Mouse (Mus musculus) MEL (cell line): ENCODE results near the gene Dcbld1. TPM values are rescaled to one million over a fixed set of nuclear protein-coding genes. Genes with fewer than 3 reads are reported as not detected.

Experiments
- DNase-seq: peaks from one replicate; pipeline ENCODE4 v3.0.0; 2011; ENCODE audit warnings: low read depth, low spot score
- H3K27ac ChIP-seq: 2 replicates; pipeline ENCODE4 v1.5.1; 2012; ENCODE audit warnings: low read depth, mild to moderate bottlenecking, control low read depth, low read length, moderate library complexity; ENCODE audit not compliant: control insufficient read depth
- H3K27me3 ChIP-seq, 2 experiments: fragments of 150-350 bp in 1 of 2; sonication (generic) in 1 of 2; 2 replicates each; pipeline ENCODE4 v1.6.1; 2012; ENCODE audit warnings: low read length in 2 of 2, mild to moderate bottlenecking in 2 of 2, improper control_type of control experiment in 1 of 2, moderate library complexity in 1 of 2; ENCODE audit not compliant: insufficient read depth in 2 of 2, control insufficient read depth in 1 of 2
- H3K36me3 ChIP-seq, 2 experiments: 2 replicates each; pipeline ENCODE4 v1.6.1; 2012 to 2014; ENCODE audit warnings: low read length in 2 of 2, improper control_type of control experiment in 1 of 2, inconsistent platforms in 1 of 2, mild to moderate bottlenecking in 1 of 2; ENCODE audit not compliant: insufficient read depth in 2 of 2, control insufficient read depth in 1 of 2
- H3K4me1 ChIP-seq, 2 experiments: fragments of 150-350 bp in 1 of 2; sonication (generic) in 1 of 2; 2 replicates each; pipeline ENCODE4 v1.6.1; 2012; ENCODE audit warnings: low read length in 2 of 2, improper control_type of control experiment in 1 of 2, mild to moderate bottlenecking in 1 of 2; ENCODE audit not compliant: insufficient read depth in 2 of 2, control insufficient read depth in 1 of 2
- H3K4me3 ChIP-seq, 2 experiments: fragments of 150-350 bp in 1 of 2; sonication (generic) in 1 of 2; 2 replicates each; pipeline ENCODE4 v1.5.1; 2012; ENCODE audit warnings: low read depth in 2 of 2, low read length in 2 of 2, mild to moderate bottlenecking in 2 of 2, moderate library complexity in 2 of 2, control low read depth in 1 of 2, improper control_type of control experiment in 1 of 2; ENCODE audit not compliant: control insufficient read depth in 1 of 2, insufficient read depth in 1 of 2
- H3K79me2 ChIP-seq: 2 replicates; pipeline ENCODE4 v1.6.1; 2012; ENCODE audit warnings: mild to moderate bottlenecking, low read length, moderate library complexity; ENCODE audit not compliant: control insufficient read depth, poor library complexity, insufficient read depth
- H3K9ac ChIP-seq: 2 replicates; pipeline ENCODE4 v1.6.1; 2012; ENCODE audit warnings: low read depth, mild to moderate bottlenecking, control low read depth, low read length, moderate library complexity; ENCODE audit not compliant: control insufficient read depth, poor library complexity, severe bottlenecking
- H3K9me3 ChIP-seq: fragments of 150-350 bp; sonication (generic); replicated peaks from 2 replicates; pipeline ENCODE4 v1.6.1; 2012; ENCODE audit warnings: mild to moderate bottlenecking, low read length, improper control_type of control experiment, moderate library complexity; ENCODE audit not compliant: insufficient read depth
- BHLHE40 ChIP-seq: IDR thresholded peaks from 2 replicates; pipeline ENCODE4 v1.6.1; 2012; ENCODE audit warnings: low read depth, mild to moderate bottlenecking, inconsistent platforms, low read length, improper control_type of control experiment, borderline replicate concordance
- CHD2 ChIP-seq: IDR thresholded peaks from 2 replicates; pipeline ENCODE4 v1.6.1; 2011; ENCODE audit warnings: low read length, improper control_type of control experiment
- CTCF ChIP-seq, 3 experiments: IDR thresholded peaks in 2 of 3; conservative IDR thresholded peaks in 1 of 3; 2 replicates each; pipeline ENCODE4 v1.5.1; 2011 to 2012; ENCODE audit warnings: low read length in 3 of 3, low read depth in 2 of 3, mild to moderate bottlenecking in 2 of 3, improper control_type of control experiment in 1 of 3, inconsistent platforms in 1 of 3, mixed read lengths in 1 of 3, moderate library complexity in 1 of 3; ENCODE audit not compliant: control insufficient read depth in 1 of 3, insufficient read depth in 1 of 3, poor library complexity in 1 of 3, severe bottlenecking in 1 of 3
- ELF1 ChIP-seq: IDR thresholded peaks from 2 replicates; pipeline ENCODE4 v1.6.1; 2014; ENCODE audit warnings: low read depth, mild to moderate bottlenecking, inconsistent platforms, low read length, improper control_type of control experiment, moderate library complexity
- EP300 ChIP-seq, 2 experiments: IDR thresholded peaks; 2 replicates each; pipeline ENCODE4 v1.6.1; 2011; ENCODE audit warnings: improper control_type of control experiment in 2 of 2, low read length in 2 of 2, low read depth in 1 of 2, mild to moderate bottlenecking in 1 of 2
- ETS1 ChIP-seq: IDR thresholded peaks from 2 replicates; pipeline ENCODE4 v1.6.1; 2012; ENCODE audit warnings: low read depth, mild to moderate bottlenecking, inconsistent platforms, low read length, improper control_type of control experiment, moderate library complexity
- GABPA ChIP-seq: IDR thresholded peaks from 2 replicates; pipeline ENCODE4 v1.6.1; 2012; ENCODE audit warnings: low read depth, mild to moderate bottlenecking, inconsistent platforms, low read length, improper control_type of control experiment, moderate library complexity
- GATA1 ChIP-seq: IDR thresholded peaks from 2 replicates; pipeline ENCODE4 v1.6.1; 2011; ENCODE audit warnings: low read depth, low read length, improper control_type of control experiment
- KAT2A ChIP-seq: conservative IDR thresholded peaks from 2 replicates; pipeline ENCODE4 v1.6.1; 2012; ENCODE audit warnings: low read depth, low read length, improper control_type of control experiment, inconsistent platforms
- MAX ChIP-seq: IDR thresholded peaks from 2 replicates; pipeline ENCODE4 v1.6.1; 2011; ENCODE audit warnings: low read length, improper control_type of control experiment
- MAZ ChIP-seq: IDR thresholded peaks from 2 replicates; pipeline ENCODE4 v1.6.1; 2012; ENCODE audit warnings: low read depth, mild to moderate bottlenecking, inconsistent platforms, low read length, improper control_type of control experiment
- MEF2A ChIP-seq: IDR thresholded peaks from 2 replicates; pipeline ENCODE4 v1.6.1; 2014; ENCODE audit warnings: low read depth, mild to moderate bottlenecking, inconsistent platforms, low read length, improper control_type of control experiment; ENCODE audit not compliant: poor library complexity, insufficient replicate concordance, severe bottlenecking; ENCODE audit errors: extremely low read depth
- MXI1 ChIP-seq: IDR thresholded peaks from 2 replicates; pipeline ENCODE4 v1.6.1; 2011; ENCODE audit warnings: mild to moderate bottlenecking, low read depth, low read length, improper control_type of control experiment
- MYC ChIP-seq: IDR thresholded peaks from 2 replicates; pipeline ENCODE4 v1.6.1; 2011; ENCODE audit warnings: low read depth, mild to moderate bottlenecking, low read length, improper control_type of control experiment, moderate library complexity
- NELFE ChIP-seq: IDR thresholded peaks from 2 replicates; pipeline ENCODE4 v1.6.1; 2011; ENCODE audit warnings: low read depth, low read length, improper control_type of control experiment
- NRF1 ChIP-seq: IDR thresholded peaks from 2 replicates; pipeline ENCODE4 v1.6.1; 2014; ENCODE audit warnings: low read depth, mild to moderate bottlenecking, inconsistent platforms, low read length, improper control_type of control experiment, moderate library complexity; ENCODE audit not compliant: poor library complexity, insufficient read depth, severe bottlenecking
- POLR2AphosphoS5 ChIP-seq: IDR thresholded peaks from 2 replicates; pipeline ENCODE4 v1.6.1; 2012; ENCODE audit warnings: low read depth, borderline replicate concordance, mild to moderate bottlenecking, inconsistent platforms, low read length, moderate library complexity, mixed read lengths
- RAD21 ChIP-seq: IDR thresholded peaks from 2 replicates; pipeline ENCODE4 v1.6.1; 2011; ENCODE audit warnings: mild to moderate bottlenecking, low read depth, low read length, improper control_type of control experiment
- RCOR1 ChIP-seq: IDR thresholded peaks from 2 replicates; pipeline ENCODE4 v1.6.1; 2012; ENCODE audit warnings: low read depth, mild to moderate bottlenecking, inconsistent platforms, low read length, improper control_type of control experiment
- SMC3 ChIP-seq: IDR thresholded peaks from 2 replicates; pipeline ENCODE4 v1.6.1; 2011; ENCODE audit warnings: low read depth, low read length, improper control_type of control experiment
- UBTF ChIP-seq: IDR thresholded peaks from 2 replicates; pipeline ENCODE4 v1.6.1; 2012; ENCODE audit warnings: low read depth, mild to moderate bottlenecking, inconsistent platforms, low read length, improper control_type of control experiment, moderate library complexity, borderline replicate concordance; ENCODE audit not compliant: insufficient read depth
- USF2 ChIP-seq, 2 experiments: IDR thresholded peaks; 2 replicates each; pipeline ENCODE4 v1.6.1; 2011 to 2012; ENCODE audit warnings: improper control_type of control experiment in 2 of 2, low read length in 2 of 2, borderline replicate concordance in 1 of 2, inconsistent platforms in 1 of 2, low read depth in 1 of 2, mild to moderate bottlenecking in 1 of 2; ENCODE audit not compliant: insufficient read depth in 1 of 2
- ZC3H11A ChIP-seq: IDR thresholded peaks from 2 replicates; pipeline ENCODE4 v1.6.1; 2012; ENCODE audit warnings: low read depth, mild to moderate bottlenecking, inconsistent platforms, low read length, improper control_type of control experiment
- ZNF384 ChIP-seq: IDR thresholded peaks from 2 replicates; pipeline ENCODE4 v1.6.1; 2012; ENCODE audit warnings: low read depth, mild to moderate bottlenecking, inconsistent platforms, low read length, improper control_type of control experiment
- polyA plus RNA-seq, 2 experiments: library from polyadenylated mRNA; stranded (reverse) in 1 of 2; unstranded in 1 of 2; fragments of >175 nt in 1 of 2; fragments of >200 nt in 1 of 2; gene quantifications; 2 replicates each; pipeline versions ENCODE4 v1.2.1 to v1.2.4; 2012; ENCODE audit warnings: low replicate concordance in 2 of 2, low read depth in 1 of 2; ENCODE audit not compliant: insufficient read length in 2 of 2, insufficient read depth in 1 of 2, missing spikeins in 1 of 2
- total RNA-seq: library from RNA; depleted of rRNA; stranded (reverse); fragments of 300-350 nt; gene quantifications from 2 replicates; pipeline ENCODE4 v1.2.3, GENCODE M21; 2012

Dcbld1 gene
- total and polyA plus RNA-seq, 3 experiments = 4.0 to 7.1 TPM; not detected in 1

DNA sequence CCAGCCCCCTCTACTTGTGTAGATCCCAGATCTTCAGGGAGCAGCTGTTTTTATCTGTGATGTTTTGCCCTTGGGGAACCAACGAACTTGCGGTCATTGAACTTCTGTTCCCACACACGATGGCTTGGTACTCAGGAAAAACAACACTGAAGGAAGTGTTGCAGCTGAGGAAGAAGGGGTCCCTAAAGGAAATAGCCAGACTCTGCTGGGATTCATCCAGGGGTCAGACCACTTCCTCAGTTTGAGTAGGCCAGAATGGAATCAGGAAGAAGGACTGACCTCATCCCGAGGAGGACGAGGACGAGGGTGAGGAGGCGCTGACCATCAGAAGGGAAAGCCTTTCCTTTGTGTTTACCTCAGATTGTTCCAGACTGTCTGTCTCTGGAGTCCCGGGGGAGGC, 75.8 kb downstream of the Dcbld1 start:
- no peak for DNase-seq
- H3K9me3 ChIP-seq = no peaks in the 10 kb centered on the region
- no peaks in the 10 kb centered on the region for H3K79me2 ChIP-seq
- no peak overlapping the region for H3K27ac ChIP-seq
- TF ChIP-seq GABPA = no peak
- TF ChIP-seq USF2 (IDR thresholded peaks at IDR 0.05; ENCODE audit: borderline replicate concordance in 1 of 2, insufficient read depth in 1 of 2, low read depth in 1 of 2, low read length in 2 of 2) = no peak
- TF ChIP-seq NRF1 = no peak
- no peak for TF ChIP-seq MXI1
- TF ChIP-seq CHD2 = no peak
- no peak for TF ChIP-seq RAD21
- no peak for TF ChIP-seq POLR2AphosphoS5
- no peak for TF ChIP-seq MAX
- TF ChIP-seq UBTF = no peak
- no peak for TF ChIP-seq RCOR1
- TF ChIP-seq ZNF384 = no peak
- no peak for TF ChIP-seq ZC3H11A
- no peak for TF ChIP-seq MYC
- TF ChIP-seq ELF1 = no peak
- no peak for TF ChIP-seq MEF2A
- TF ChIP-seq BHLHE40 = no peak
- H3K4me1 ChIP-seq = no peaks in the 10 kb centered on the region
- no peak overlapping the region for H3K4me3 ChIP-seq
- H3K36me3 ChIP-seq = no peaks in the 10 kb centered on the region; a peak in 1 of 4 replicates
- no peaks in the 10 kb centered on the region for H3K27me3 ChIP-seq
- no peak overlapping the region for H3K9ac ChIP-seq

GRCm38 (mm10) chr10:52319506-52320286, 86.3 kb downstream of the Dcbld1 start:
- Histone ChIP-seq H3K9ac (no peak overlapping the region), H3K79me2 (no peaks in the 10 kb centered on the region), H3K4me1 (no peaks in the 10 kb centered on the region)
- TF ChIP-seq ETS1 (no peak), KAT2A (no peak), POLR2AphosphoS5 (no peak), ELF1 (no peak), CTCF (IDR thresholded peaks at IDR 0.05 in 2 of 3, conservative IDR thresholded peaks at IDR 0.05 in 1 of 3; ENCODE audit: control insufficient read depth in 1 of 3, insufficient read depth in 1 of 3, low read depth in 2 of 3, low read length in 3 of 3, poor library complexity in 1 of 3, severe bottlenecking in 1 of 3) (no peak), ZC3H11A (no peak), MAZ (no peak), EP300 (IDR thresholded peaks at IDR 0.05; ENCODE audit: low read depth in 1 of 2, low read length in 2 of 2) (no peak), NELFE (no peak), GATA1 (no peak), MYC (no peak), UBTF (no peak), GABPA (no peak), SMC3 (no peak), RCOR1 (no peak)
- TF ChIP-seq, all 39 proteins: peak for 0
- Histone ChIP-seq H3K9me3 (no peaks in the 10 kb centered on the region), H3K4me3 (no peak overlapping the region), H3K36me3 (no peaks in the 10 kb centered on the region), H3K27me3 (no peaks in the 10 kb centered on the region), H3K27ac (no peak overlapping the region)
- no peak for DNase-seq
